Mouse (Mus musculus): ENCODE data around the gene Rps2. TPM values are rescaled to one million over a fixed set of nuclear protein-coding genes. Genes with fewer than 3 reads are reported as not detected.
A peak's percentile ranks its signal among the peaks of the same experiment; 100 is the strongest.
"Not testable (repeated sequence)": the region's sequence is repeated elsewhere in the genome, so short reads cannot be mapped to it uniquely, and the experiment has no call there.

Gene Rps2
- 100 to 1,000 TPM; 494 to 506 TPM for total RNA-seq (2021)
- long read RNA-seq, experiment 1, transcript Rps2-208 (6 exons, 998 nt) = major isoform, 62 of 80 reads
- long read RNA-seq, experiment 1, transcript Rps2-201 (5 exons, 1,094 nt) = minor isoform, 15 of 80 reads
- long read RNA-seq, experiment 1, partial matches to known transcripts = 1 of 80 reads
- long read RNA-seq, experiment 1, other reads (novel, unspliced or antisense) = 2 of 80 reads
- long read RNA-seq, experiment 2, transcript Rps2-208 (6 exons, 998 nt) = major isoform, 132 of 165 reads
- long read RNA-seq, experiment 2, transcript Rps2-201 (5 exons, 1,094 nt) = minor isoform, 25 of 165 reads
- long read RNA-seq, experiment 2, partial matches to known transcripts = 2 of 165 reads
- long read RNA-seq, experiment 2, other reads (novel, unspliced or antisense) = 5 of 165 reads

- DNase-seq (ENCODE audit: low spot score in 2 of 2) = no peak
These were observed at the start of gene Rps2, which contains the start of gene Rnf151 for GRCm38 (mm10) chr17:24717943-24718342. Rps2 (plus strand) TSS chr17:24718116. Rnf151 (minus strand) TSS chr17:24718063.

- not testable (repeated sequence) for DNase-seq (ENCODE audit: low spot score in 2 of 2)
These were observed 48.7 kb upstream of the Rps2 start for GRCm38 (mm10) chr17:24669214-24669544.

GRCm38 (mm10) chr17:24669545-24670245 lies 48.2 kb upstream of the Rps2 start, which contains the start of gene Zfp598:
Zfp598 (plus strand) TSS chr17:24669687.
- peak; percentile 93 to 95 for DNase-seq (ENCODE audit: low spot score in 2 of 2)

GRCm38 (mm10) chr17:24670246-24670844 lies 47.6 kb upstream of the Rps2 start:
- no peak for DNase-seq (ENCODE audit: low spot score in 2 of 2)

- no peak for DNase-seq (ENCODE audit: low spot score in 2 of 2)
These were observed 46.6 kb upstream of the Rps2 start for GRCm38 (mm10) chr17:24671346-24671745.

GRCm38 (mm10) chr17:24672141-24672540 lies 45.8 kb upstream of the Rps2 start:
- DNase-seq (ENCODE audit: low spot score in 2 of 2) = no peak

- DNase-seq (ENCODE audit: low spot score in 2 of 2) = peak in 1 of 2 experiments; percentile 63
These were observed 43.6 kb upstream of the Rps2 start for GRCm38 (mm10) chr17:24674277-24674676.

- DNase-seq (ENCODE audit: low spot score in 2 of 2) = peak; percentile 66 to 70
These were observed 41.7 kb upstream of the Rps2 start for GRCm38 (mm10) chr17:24676187-24676586.

GRCm38 (mm10) chr17:24676877-24677276 lies 41.0 kb upstream of the Rps2 start:
- no peak for DNase-seq (ENCODE audit: low spot score in 2 of 2)

GRCm38 (mm10) chr17:24677500-24678080 lies 40.3 kb upstream of the Rps2 start:
- DNase-seq (ENCODE audit: low spot score in 2 of 2) = no peak

GRCm38 (mm10) chr17:24686514-24686913 lies 31.4 kb upstream of the Rps2 start:
- DNase-seq (ENCODE audit: low spot score in 2 of 2) = no peak

GRCm38 (mm10) chr17:24687146-24687595 lies 30.7 kb upstream of the Rps2 start:
- no peak for DNase-seq (ENCODE audit: low spot score in 2 of 2)

GRCm38 (mm10) chr17:24687599-24687998 lies 30.3 kb upstream of the Rps2 start:
- DNase-seq (ENCODE audit: low spot score in 2 of 2) = no peak

- peak in 1 of 2 experiments; percentile 50 for DNase-seq (ENCODE audit: low spot score in 2 of 2)
These were observed 28.4 kb upstream of the Rps2 start, which contains the start of gene Syngr3 for GRCm38 (mm10) chr17:24689251-24690081. Syngr3 (minus strand) TSS chr17:24689955.

GRCm38 (mm10) chr17:24692385-24692784 lies 25.5 kb upstream of the Rps2 start:
- no peak for DNase-seq (ENCODE audit: low spot score in 2 of 2)

- DNase-seq (ENCODE audit: low spot score in 2 of 2) = no peak
These were observed 22.4 kb upstream of the Rps2 start for GRCm38 (mm10) chr17:24695326-24696010.

- peak; percentile 75 to 80 for DNase-seq (ENCODE audit: low spot score in 2 of 2)
These were observed 21.8 kb upstream of the Rps2 start, which contains the start of the genes Gfer and Noxo1 for GRCm38 (mm10) chr17:24696011-24696697. Gfer (minus strand) TSS chr17:24696156. Noxo1 (plus strand) TSS chr17:24696234.

- no peak for DNase-seq (ENCODE audit: low spot score in 2 of 2)
These were observed 19.9 kb upstream of the Rps2 start for GRCm38 (mm10) chr17:24697985-24698384.

GRCm38 (mm10) chr17:24698715-24699114 lies 19.2 kb upstream of the Rps2 start:
- no peak for DNase-seq (ENCODE audit: low spot score in 2 of 2)

Data from layer of hippocampus, postnatal 14 days (tissue).